Mouse (Mus musculus): Measurements from ENCODE around the gene Pik3ip1. TPM values are rescaled to one million over a fixed set of nuclear protein-coding genes. Genes with fewer than 3 reads are reported as not detected.
A peak's percentile ranks its signal among the peaks of the same experiment; 100 is the strongest.

Gene Pik3ip1
- polyA plus RNA-seq, 1 experiment = 151 TPM

GRCm38 (mm10) chr11:3334141-3334710 is 4.0 kb downstream of the Pik3ip1 start:
- H3K4me1 ChIP-seq (replicated peaks; ENCODE audit: control insufficient read depth, insufficient read depth, low read length) = peaks cover 60% of the 10 kb centered on the region
- WGBS = 85% methylated on average over 11 of the region's 11 CpGs
- TF ChIP-seq CTCF (IDR thresholded peaks at IDR 0.05; ENCODE audit: borderline replicate concordance, control insufficient read depth, extremely low read depth, insufficient read depth, low read length, poor library complexity) (no peak), POLR2A (IDR thresholded peaks at IDR 0.05; ENCODE audit: control insufficient read depth, extremely low read depth, insufficient read depth, low read length, poor library complexity) (no peak)
- DNase-seq = no peak
- H3K36me3 ChIP-seq (ENCODE audit: control insufficient read depth, insufficient read depth, low read length) = peaks cover 14% of the 10 kb centered on the region; the same call in 1 of the 2 replicates
- H3K27me3 ChIP-seq (ENCODE audit: control insufficient read depth, insufficient read depth, low read length) = no peaks in the 10 kb centered on the region
- H3K4me3 ChIP-seq (ENCODE audit: control insufficient read depth, insufficient read depth, low read length) = peak overlapping the region; percentile 42; the same call in 1 of the 2 replicates
- peak overlapping the region; percentile 94 for H3K27ac ChIP-seq (ENCODE audit: control insufficient read depth, insufficient read depth, low read length)

DNA sequence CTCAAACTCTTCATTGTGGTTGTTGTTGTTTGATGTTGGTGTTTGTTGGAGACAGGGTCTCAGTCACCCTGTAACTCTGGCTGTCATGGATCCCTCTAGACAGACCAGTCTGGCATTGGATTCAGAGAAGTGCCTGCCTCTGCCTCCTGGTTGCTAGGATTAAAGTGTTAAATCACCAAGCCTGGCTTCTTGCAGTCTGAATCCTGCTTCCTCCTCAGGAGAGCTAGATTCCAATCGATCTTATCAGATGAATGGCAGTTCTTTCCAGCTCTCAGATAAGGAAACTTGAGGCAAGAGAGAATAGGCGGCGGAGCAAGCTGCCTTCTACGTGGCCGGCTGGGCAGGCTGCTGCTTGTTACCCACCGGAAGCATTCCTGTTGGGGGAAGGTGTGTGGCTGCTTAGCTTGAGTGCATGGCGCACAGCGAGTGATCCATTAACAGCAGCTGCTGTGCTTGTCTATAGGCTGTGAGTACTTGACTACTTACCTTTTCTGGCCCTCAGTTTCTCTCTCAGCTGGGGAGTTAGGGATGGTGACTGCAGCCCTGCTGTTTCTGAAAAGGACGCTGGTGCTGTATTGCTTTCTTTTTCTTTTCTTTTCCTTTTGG is 4.6 kb downstream of the Pik3ip1 start:
- peak; percentile 66 for DNase-seq
- Histone ChIP-seq H3K27me3 (ENCODE audit: control insufficient read depth, insufficient read depth, low read length) (no peaks in the 10 kb centered on the region), H3K27ac (ENCODE audit: control insufficient read depth, insufficient read depth, low read length) (peak overlapping the region; percentile 94), H3K4me3 (ENCODE audit: control insufficient read depth, insufficient read depth, low read length) (peak overlapping the region; percentile 42), H3K36me3 (ENCODE audit: control insufficient read depth, insufficient read depth, low read length) (peaks cover 14% of the 10 kb centered on the region; the same call in 1 of the 2 replicates), H3K4me1 (replicated peaks; ENCODE audit: control insufficient read depth, insufficient read depth, low read length) (peaks cover 61% of the 10 kb centered on the region)
- WGBS = 8% methylated on average over 9 of the region's 9 CpGs
- TF ChIP-seq CTCF (IDR thresholded peaks at IDR 0.05; ENCODE audit: borderline replicate concordance, control insufficient read depth, extremely low read depth, insufficient read depth, low read length, poor library complexity) = no peak
- TF ChIP-seq POLR2A (IDR thresholded peaks at IDR 0.05; ENCODE audit: control insufficient read depth, extremely low read depth, insufficient read depth, low read length, poor library complexity) = no peak

DNA sequence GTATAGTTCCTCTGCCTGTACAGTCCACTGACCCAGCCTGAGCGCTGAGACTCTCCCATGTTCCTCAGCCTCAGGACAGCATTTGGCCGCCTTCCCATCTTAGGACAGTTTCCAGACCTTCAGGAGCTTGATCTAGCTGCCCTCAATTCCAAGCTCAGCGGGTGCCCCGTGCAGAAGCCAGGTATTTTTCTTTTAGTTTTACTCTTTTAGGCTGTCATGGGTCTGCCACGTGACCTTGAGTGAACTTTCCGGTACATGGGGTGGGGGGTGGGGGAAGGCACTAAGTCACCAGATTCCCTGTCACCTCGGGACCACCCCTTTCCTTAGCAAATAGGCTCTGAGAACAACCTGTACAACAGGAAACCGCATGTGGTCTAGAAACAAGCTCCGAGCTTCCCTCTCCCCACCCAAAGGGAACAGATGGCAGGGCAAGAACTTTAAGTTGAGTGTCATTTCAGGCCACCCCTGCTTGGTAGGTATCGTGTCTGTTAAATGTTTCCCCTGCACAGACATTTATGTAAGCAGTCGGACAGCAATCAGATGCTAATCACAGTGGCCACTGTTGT is 5.5 kb downstream of the Pik3ip1 start:
- H3K36me3 ChIP-seq (ENCODE audit: control insufficient read depth, insufficient read depth, low read length) = peaks cover 14% of the 10 kb centered on the region; the same call in 1 of the 2 replicates
- H3K27me3 ChIP-seq (ENCODE audit: control insufficient read depth, insufficient read depth, low read length) = no peaks in the 10 kb centered on the region
- WGBS = 1% methylated on average over 11 of the region's 11 CpGs
- peak overlapping the region; percentile 96 for H3K27ac ChIP-seq (ENCODE audit: control insufficient read depth, insufficient read depth, low read length)
- TF ChIP-seq POLR2A (IDR thresholded peaks at IDR 0.05; ENCODE audit: control insufficient read depth, extremely low read depth, insufficient read depth, low read length, poor library complexity) (0 out of 2 replicates have a peak, but pooled peaks have one; percentile 58), CTCF (IDR thresholded peaks at IDR 0.05; ENCODE audit: borderline replicate concordance, control insufficient read depth, extremely low read depth, insufficient read depth, low read length, poor library complexity) (no peak)
- peak; percentile 84 for DNase-seq
- H3K4me1 ChIP-seq (replicated peaks; ENCODE audit: control insufficient read depth, insufficient read depth, low read length) = peaks cover 64% of the 10 kb centered on the region
- H3K4me3 ChIP-seq (ENCODE audit: control insufficient read depth, insufficient read depth, low read length) = peak overlapping the region; percentile 42

DNA sequence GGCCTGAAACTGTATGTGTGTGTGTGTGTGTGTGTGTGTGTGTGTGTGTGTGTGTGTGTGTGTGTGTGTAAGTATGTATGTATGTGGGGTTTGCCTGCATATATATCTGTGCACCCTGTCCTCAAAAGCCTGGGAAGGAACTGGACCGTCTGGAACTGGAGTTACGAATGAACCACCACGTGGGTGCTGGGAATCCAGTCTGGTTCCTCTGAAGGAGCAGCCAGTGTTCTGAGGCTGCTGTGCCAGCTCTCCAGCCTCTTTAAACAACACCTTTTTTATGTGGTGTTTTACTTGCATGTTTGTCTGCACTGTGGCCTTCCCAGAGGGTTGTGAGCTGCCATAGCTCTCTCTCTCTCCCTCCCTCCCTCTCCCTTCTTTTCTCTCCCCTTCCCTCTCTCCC is 6.4 kb downstream of the Pik3ip1 start:
- no peak for TF ChIP-seq POLR2A (IDR thresholded peaks at IDR 0.05; ENCODE audit: control insufficient read depth, extremely low read depth, insufficient read depth, low read length, poor library complexity)
- no peak for TF ChIP-seq CTCF (IDR thresholded peaks at IDR 0.05; ENCODE audit: borderline replicate concordance, control insufficient read depth, extremely low read depth, insufficient read depth, low read length, poor library complexity)
- WGBS = 46% methylated on average over 3 of the region's 3 CpGs
- Histone ChIP-seq H3K27ac (ENCODE audit: control insufficient read depth, insufficient read depth, low read length) (peak overlapping the region; percentile 96), H3K36me3 (ENCODE audit: control insufficient read depth, insufficient read depth, low read length) (peaks cover 21% of the 10 kb centered on the region), H3K4me3 (ENCODE audit: control insufficient read depth, insufficient read depth, low read length) (peak overlapping the region; percentile 2; the same call in 1 of the 2 replicates), H3K27me3 (ENCODE audit: control insufficient read depth, insufficient read depth, low read length) (no peaks in the 10 kb centered on the region), H3K4me1 (replicated peaks; ENCODE audit: control insufficient read depth, insufficient read depth, low read length) (peaks cover 72% of the 10 kb centered on the region)
- DNase-seq = no peak

GRCm38 (mm10) chr11:3337173-3337955 is 7.2 kb downstream of the Pik3ip1 start:
- Histone ChIP-seq H3K27me3 (ENCODE audit: control insufficient read depth, insufficient read depth, low read length) (no peaks in the 10 kb centered on the region), H3K4me3 (ENCODE audit: control insufficient read depth, insufficient read depth, low read length) (no peak overlapping the region), H3K27ac (ENCODE audit: control insufficient read depth, insufficient read depth, low read length) (peak overlapping the region; percentile 14; the same call in 1 of the 2 replicates), H3K36me3 (ENCODE audit: control insufficient read depth, insufficient read depth, low read length) (peaks cover 28% of the 10 kb centered on the region), H3K4me1 (replicated peaks; ENCODE audit: control insufficient read depth, insufficient read depth, low read length) (peaks cover 72% of the 10 kb centered on the region)
- TF ChIP-seq POLR2A (IDR thresholded peaks at IDR 0.05; ENCODE audit: control insufficient read depth, extremely low read depth, insufficient read depth, low read length, poor library complexity) (no peak), CTCF (IDR thresholded peaks at IDR 0.05; ENCODE audit: borderline replicate concordance, control insufficient read depth, extremely low read depth, insufficient read depth, low read length, poor library complexity) (no peak)
- no peak for DNase-seq
- 79% methylated on average over 12 of the region's 12 CpGs for WGBS

- peaks cover 34% of the 10 kb centered on the region for H3K36me3 ChIP-seq (ENCODE audit: control insufficient read depth, insufficient read depth, low read length)
- WGBS = 75% methylated on average over 5 of the region's 5 CpGs
Measured at GRCm38 (mm10) chr11:3337961-3338360, 7.8 kb downstream of the Pik3ip1 start.

More at GRCm38 (mm10) chr11:3337961-3338360, 7.8 kb downstream of the Pik3ip1 start:
- Histone ChIP-seq H3K4me3 (ENCODE audit: control insufficient read depth, insufficient read depth, low read length) (no peak overlapping the region), H3K27ac (ENCODE audit: control insufficient read depth, insufficient read depth, low read length) (peak overlapping the region; percentile 30; the same call in 1 of the 2 replicates), H3K4me1 (replicated peaks; ENCODE audit: control insufficient read depth, insufficient read depth, low read length) (peaks cover 67% of the 10 kb centered on the region), H3K27me3 (ENCODE audit: control insufficient read depth, insufficient read depth, low read length) (no peaks in the 10 kb centered on the region)
- no peak for DNase-seq
- TF ChIP-seq POLR2A (IDR thresholded peaks at IDR 0.05; ENCODE audit: control insufficient read depth, extremely low read depth, insufficient read depth, low read length, poor library complexity) (no peak), CTCF (IDR thresholded peaks at IDR 0.05; ENCODE audit: borderline replicate concordance, control insufficient read depth, extremely low read depth, insufficient read depth, low read length, poor library complexity) (no peak)

Measured in thymus, adult 2 months (tissue).